Mouse (Mus musculus): ENCODE measurements around the gene Olfr632.
"Not testable (repeated sequence)": the region's sequence is repeated elsewhere in the genome, so short reads cannot be mapped to it uniquely, and the experiment has no call there.

Olfr632 gene

GRCm38 (mm10) chr7:103934264-103934663 lies at the start of gene Olfr632:
Gene Olfr632, plus strand, starts transcription at chr7:103934347.
- no peak for DNase-seq (ENCODE audit: low read depth, low spot score)

- DNase-seq (ENCODE audit: low read depth, low spot score): no peak
Observed at GRCm38 (mm10) chr7:103886152-103886551, 48.0 kb upstream of the Olfr632 start, which contains the start of gene Olfr66. Gene Olfr66, minus strand, starts transcription at chr7:103886252.

GRCm38 (mm10) chr7:103894385-103894784 lies 39.8 kb upstream of the Olfr632 start, which contains the start of gene Olfr64:
Gene Olfr64, minus strand, starts transcription at chr7:103894485.
- no peak for DNase-seq (ENCODE audit: low read depth, low spot score)

GRCm38 (mm10) chr7:103903187-103903586 lies 31.0 kb upstream of the Olfr632 start, which contains the start of gene Olfr65:
Gene Olfr65, plus strand, starts transcription at chr7:103903487.
- no peak for DNase-seq (ENCODE audit: low read depth, low spot score)

GRCm38 (mm10) chr7:103910047-103910446 lies 24.1 kb upstream of the Olfr632 start:
- DNase-seq (ENCODE audit: low read depth, low spot score): no peak

- peak; percentile 24 for DNase-seq (ENCODE audit: low read depth, low spot score)
Observed at GRCm38 (mm10) chr7:103912969-103913511, 21.1 kb upstream of the Olfr632 start.

- DNase-seq (ENCODE audit: low read depth, low spot score): no peak
Observed at GRCm38 (mm10) chr7:103915338-103915737, 18.8 kb upstream of the Olfr632 start.

- DNase-seq (ENCODE audit: low read depth, low spot score): no peak
Observed at GRCm38 (mm10) chr7:103928525-103928924, 5.6 kb upstream of the Olfr632 start, which contains the start of gene Olfr631. Gene Olfr631, plus strand, starts transcription at chr7:103928825.

- peak; percentile 64 for DNase-seq (ENCODE audit: low read depth, low spot score)
Observed at GRCm38 (mm10) chr7:103942730-103943129, 8.6 kb downstream of the Olfr632 start.

GRCm38 (mm10) chr7:103944137-103944536 lies 10.0 kb downstream of the Olfr632 start, which contains the start of gene Olfr633:
Gene Olfr633, plus strand, starts transcription at chr7:103944437.
- DNase-seq (ENCODE audit: low read depth, low spot score): no peak

GRCm38 (mm10) chr7:103966873-103967272 lies 32.7 kb downstream of the Olfr632 start:
- not testable (repeated sequence) for DNase-seq (ENCODE audit: low read depth, low spot score)

- DNase-seq (ENCODE audit: low read depth, low spot score): no peak
Observed at GRCm38 (mm10) chr7:103970852-103971251, 36.7 kb downstream of the Olfr632 start, which contains the start of gene Olfr635. Gene Olfr635, plus strand, starts transcription at chr7:103971152.

GRCm38 (mm10) chr7:103971782-103972181 lies 37.6 kb downstream of the Olfr632 start:
- DNase-seq (ENCODE audit: low read depth, low spot score): no peak
